Mouse (Mus musculus): ENCODE data around the gene Alad.
A peak's percentile ranks its signal among the peaks of the same experiment; 100 is the strongest.

Gene Alad

GRCm38 (mm10) chr4:62517538-62518415 lies 1.9 kb downstream of the Alad start:
- no peak for DNase-seq (ENCODE audit: low spot score in 2 of 2)

- DNase-seq (ENCODE audit: low spot score in 2 of 2), result no peak
Observed at GRCm38 (mm10) chr4:62517046-62517445, 2.7 kb downstream of the Alad start.

- no peak for DNase-seq (ENCODE audit: low spot score in 2 of 2)
Observed at GRCm38 (mm10) chr4:62516579-62516978, 3.1 kb downstream of the Alad start.

GRCm38 (mm10) chr4:62516079-62516478 lies 3.6 kb downstream of the Alad start:
- no peak for DNase-seq (ENCODE audit: low spot score in 2 of 2)

GRCm38 (mm10) chr4:62515490-62515889 lies 4.2 kb downstream of the Alad start:
- DNase-seq (ENCODE audit: low spot score in 2 of 2), result no peak

- DNase-seq (ENCODE audit: low spot score in 2 of 2), result no peak
Observed at GRCm38 (mm10) chr4:62514995-62515394, 4.7 kb downstream of the Alad start.

GRCm38 (mm10) chr4:62513998-62514506 lies 5.7 kb downstream of the Alad start:
- no peak for DNase-seq (ENCODE audit: low spot score in 2 of 2)

GRCm38 (mm10) chr4:62509946-62510345 lies 9.8 kb downstream of the Alad start:
- no peak for DNase-seq (ENCODE audit: low spot score in 2 of 2)

GRCm38 (mm10) chr4:62508839-62509238 lies 10.9 kb downstream of the Alad start:
- no peak for DNase-seq (ENCODE audit: low spot score in 2 of 2)

- DNase-seq (ENCODE audit: low spot score in 2 of 2), result peak; percentile 39 to 51
Observed at GRCm38 (mm10) chr4:62506798-62507197, 12.9 kb downstream of the Alad start.

GRCm38 (mm10) chr4:62505991-62506390 lies 13.7 kb downstream of the Alad start:
- no peak for DNase-seq (ENCODE audit: low spot score in 2 of 2)

GRCm38 (mm10) chr4:62503374-62503970 lies 16.2 kb downstream of the Alad start, which contains the start of gene Hdhd3:
TSS of gene Hdhd3 (minus strand) at chr4:62503467.
- DNase-seq (ENCODE audit: low spot score in 2 of 2), result no peak

GRCm38 (mm10) chr4:62502969-62503368 lies 16.7 kb downstream of the Alad start:
- no peak for DNase-seq (ENCODE audit: low spot score in 2 of 2)

GRCm38 (mm10) chr4:62501964-62502732 lies 17.6 kb downstream of the Alad start:
- peak; percentile 65 to 71 for DNase-seq (ENCODE audit: low spot score in 2 of 2)

- no peak for DNase-seq (ENCODE audit: low spot score in 2 of 2)
Observed at GRCm38 (mm10) chr4:62501534-62501933, 18.2 kb downstream of the Alad start.

- no peak for DNase-seq (ENCODE audit: low spot score in 2 of 2)
Observed at GRCm38 (mm10) chr4:62500799-62501198, 18.9 kb downstream of the Alad start.

- DNase-seq (ENCODE audit: low spot score in 2 of 2), result no peak
Observed at GRCm38 (mm10) chr4:62496815-62497214, 22.9 kb downstream of the Alad start.

GRCm38 (mm10) chr4:62495946-62496345 lies 23.8 kb downstream of the Alad start:
- DNase-seq (ENCODE audit: low spot score in 2 of 2), result no peak

- no peak for DNase-seq (ENCODE audit: low spot score in 2 of 2)
Observed at GRCm38 (mm10) chr4:62494230-62494629, 25.5 kb downstream of the Alad start.

- no peak for DNase-seq (ENCODE audit: low spot score in 2 of 2)
Observed at GRCm38 (mm10) chr4:62492682-62493081, 27.0 kb downstream of the Alad start.

- DNase-seq (ENCODE audit: low spot score in 2 of 2), result no peak
Observed at GRCm38 (mm10) chr4:62487914-62488313, 31.8 kb downstream of the Alad start.

- DNase-seq (ENCODE audit: low spot score in 2 of 2), result no peak
Observed at GRCm38 (mm10) chr4:62487172-62487571, 32.5 kb downstream of the Alad start.

All from thymus, postnatal 10 days (tissue).